Mouse (Mus musculus): ENCODE measurements around the gene Pofut2.

GRCm38 (mm10) chr10:77209261-77209660 lies 49.8 kb upstream of the Pofut2 start:
- TF ChIP-seq GATA1 (IDR thresholded peaks at IDR 0.05; ENCODE audit: borderline replicate concordance, low read length) (no peak), FLI1 (IDR thresholded peaks at IDR 0.05; ENCODE audit: low read length) (no peak)
